Mouse (Mus musculus): ENCODE data around the gene Slc6a16. TPM values are rescaled to one million over a fixed set of nuclear protein-coding genes. Genes with fewer than 3 reads are reported as not detected.

Gene Slc6a16
- polyA plus RNA-seq, 1 experiment, result not detected

DNA sequence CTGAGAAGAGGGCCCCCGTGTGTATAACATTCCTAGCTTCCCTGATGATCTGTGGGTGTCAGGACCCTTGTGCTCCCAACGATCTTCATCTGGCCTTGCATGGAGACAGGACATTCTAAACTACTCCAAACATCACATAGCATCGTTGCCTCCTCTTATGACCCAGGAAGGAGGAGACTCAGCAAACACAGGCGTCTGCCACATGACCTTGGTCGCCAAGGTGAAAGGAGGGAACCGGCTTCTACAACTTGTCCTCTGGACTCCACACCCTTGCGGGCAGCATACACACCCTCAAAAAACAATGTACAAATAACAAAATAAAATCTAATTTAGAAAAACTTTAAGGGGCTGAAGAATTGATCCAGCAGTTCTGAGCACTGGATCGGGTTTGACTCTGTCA is 71.1 kb downstream of the Slc6a16 start:
- Histone ChIP-seq H3K4me3 (ENCODE audit: insufficient read depth, low read depth, low read length) (no peak overlapping the region), H3K27ac (ENCODE audit: insufficient read depth, low read depth, low read length) (no peak overlapping the region), H3K4me1 (ENCODE audit: control insufficient read depth, insufficient read depth, low read length) (peaks cover 7% of the 10 kb centered on the region; the same call in 1 of the 2 replicates)
- TF ChIP-seq CTCF (IDR thresholded peaks at IDR 0.05; ENCODE audit: insufficient read depth, low read depth, low read length) (no peak), POLR2A (IDR thresholded peaks at IDR 0.05; ENCODE audit: insufficient read depth, low read depth, low read length) (no peak)
- 85% methylated on average over 8 of the region's 8 CpGs for WGBS

DNA sequence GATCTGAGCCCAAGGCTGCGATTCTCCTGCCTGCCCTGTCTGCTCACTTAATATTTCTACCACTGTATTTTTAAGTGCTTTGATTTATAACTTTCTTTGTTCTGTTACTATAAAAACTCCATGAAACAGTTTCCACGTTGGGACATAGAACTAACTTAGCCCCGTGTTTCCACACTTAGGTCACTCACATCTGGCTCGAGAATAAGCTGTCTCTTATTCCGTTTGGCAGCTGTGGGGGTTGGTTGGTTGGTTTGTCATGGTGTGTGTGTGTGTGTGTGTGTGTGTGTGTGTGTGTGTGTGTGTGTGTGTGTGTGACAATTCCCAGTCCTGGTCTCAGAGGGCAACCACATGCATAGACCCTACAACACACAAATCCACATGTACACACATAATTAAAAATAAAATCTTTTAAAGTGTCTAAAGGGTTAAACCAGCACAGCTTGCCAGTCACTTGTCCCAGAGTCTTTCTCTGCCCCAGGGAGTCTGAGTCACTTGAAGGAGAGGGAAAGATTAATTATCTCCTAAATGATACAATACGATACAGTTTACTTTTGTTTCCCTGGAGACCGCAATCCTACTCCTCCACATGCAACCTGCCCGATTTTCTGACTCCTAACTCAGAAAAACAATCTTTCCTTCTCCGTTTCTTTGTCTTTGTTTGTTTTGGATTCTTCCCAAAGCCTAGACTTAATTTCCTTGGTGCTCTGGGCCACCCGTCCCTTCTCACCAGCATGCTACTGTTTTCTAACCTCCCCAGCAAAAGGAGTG is 72.0 kb downstream of the Slc6a16 start:
- H3K4me1 ChIP-seq (ENCODE audit: control insufficient read depth, insufficient read depth, low read length), result peaks cover 7% of the 10 kb centered on the region; the same call in 1 of the 2 replicates
- 25% methylated on average over 10 of the region's 10 CpGs for WGBS
- H3K27ac ChIP-seq (ENCODE audit: insufficient read depth, low read depth, low read length), result no peak overlapping the region
- no peak overlapping the region for H3K4me3 ChIP-seq (ENCODE audit: insufficient read depth, low read depth, low read length)
- TF ChIP-seq POLR2A (IDR thresholded peaks at IDR 0.05; ENCODE audit: insufficient read depth, low read depth, low read length) (no peak), CTCF (IDR thresholded peaks at IDR 0.05; ENCODE audit: insufficient read depth, low read depth, low read length) (no peak)

DNA sequence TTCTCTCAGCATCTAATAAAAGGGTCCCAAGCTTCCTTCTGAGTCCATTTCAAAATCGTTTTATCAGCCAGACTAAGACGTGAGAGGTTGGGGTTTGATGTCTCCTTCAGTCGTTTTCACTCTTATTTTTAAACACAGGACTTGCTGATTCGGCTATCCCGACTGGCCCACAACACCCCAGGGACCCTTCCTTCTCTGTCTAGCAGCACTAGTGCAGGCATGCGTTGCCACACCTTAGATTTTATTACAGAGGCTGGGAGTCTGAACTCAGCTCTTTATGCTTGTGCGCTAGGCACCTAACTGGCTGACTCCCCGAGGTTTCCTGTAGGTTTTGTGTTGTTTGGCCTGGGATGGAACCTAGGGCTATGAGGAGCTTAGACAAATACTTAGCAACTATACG is 72.6 kb downstream of the Slc6a16 start:
- WGBS, result 35% methylated on average over 9 of the region's 9 CpGs
- H3K27ac ChIP-seq (ENCODE audit: insufficient read depth, low read depth, low read length), result no peak overlapping the region

DNA sequence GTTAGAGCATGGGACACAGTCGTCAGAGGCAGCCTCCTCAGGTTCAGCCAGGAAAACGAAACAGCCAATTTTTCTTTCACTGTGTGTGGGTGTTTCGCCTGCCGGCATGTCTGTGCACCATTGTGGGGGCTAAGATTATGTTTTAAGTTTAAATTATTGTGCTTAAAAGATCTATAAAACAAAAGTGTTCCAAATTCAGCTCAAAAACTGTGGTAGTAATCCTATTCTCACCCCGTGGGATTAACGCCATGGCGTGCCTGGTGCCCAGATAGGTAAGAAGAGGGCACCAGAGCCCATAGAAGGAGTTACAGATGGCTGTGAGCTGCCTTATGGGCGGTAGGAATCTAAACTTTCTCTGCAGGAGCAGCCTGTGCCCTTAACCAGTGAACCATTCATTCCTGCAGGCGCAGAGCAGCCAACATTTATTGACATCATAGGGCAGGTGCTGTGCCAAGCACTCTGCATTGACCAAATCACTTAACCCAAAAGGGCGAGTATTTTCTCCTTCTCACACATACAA is 74.4 kb downstream of the Slc6a16 start:
- H3K27ac ChIP-seq (ENCODE audit: insufficient read depth, low read depth, low read length), result no peak overlapping the region
- WGBS, result 59% methylated on average over 10 of the region's 10 CpGs

More for the DNA sequence above, 72.6 kb downstream of the Slc6a16 start:
- no peak for TF ChIP-seq CTCF (IDR thresholded peaks at IDR 0.05; ENCODE audit: insufficient read depth, low read depth, low read length)
- TF ChIP-seq POLR2A (IDR thresholded peaks at IDR 0.05; ENCODE audit: insufficient read depth, low read depth, low read length), result no peak
- no peak overlapping the region for H3K4me3 ChIP-seq (ENCODE audit: insufficient read depth, low read depth, low read length)
- H3K4me1 ChIP-seq (ENCODE audit: control insufficient read depth, insufficient read depth, low read length), result peaks cover 7% of the 10 kb centered on the region; the same call in 1 of the 2 replicates

DNA sequence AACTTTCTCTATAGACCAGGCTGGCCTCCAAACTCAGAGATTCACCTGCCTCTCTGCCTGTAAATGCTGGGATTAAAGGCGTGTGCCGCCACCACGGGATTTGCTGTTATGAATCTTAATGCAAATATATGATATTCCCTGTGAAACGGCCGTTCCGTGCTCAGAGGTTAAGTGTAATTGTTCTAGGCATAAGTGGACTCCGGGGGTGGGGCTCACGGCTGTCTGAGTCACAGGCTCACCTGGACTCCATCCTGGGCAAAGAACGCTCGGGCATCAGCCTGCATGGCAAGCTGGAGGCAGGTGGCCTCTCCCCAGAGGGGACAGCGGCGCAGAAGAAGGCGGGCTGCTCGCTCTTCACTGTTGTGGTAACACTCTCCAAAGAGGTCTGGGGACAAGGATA is 75.7 kb downstream of the Slc6a16 start:
- Histone ChIP-seq H3K4me1 (ENCODE audit: control insufficient read depth, insufficient read depth, low read length) (peaks cover 7% of the 10 kb centered on the region; the same call in 1 of the 2 replicates), H3K27ac (ENCODE audit: insufficient read depth, low read depth, low read length) (no peak overlapping the region), H3K4me3 (ENCODE audit: insufficient read depth, low read depth, low read length) (no peak overlapping the region)
- WGBS, result 97% methylated on average over 14 of the region's 14 CpGs
- TF ChIP-seq POLR2A (IDR thresholded peaks at IDR 0.05; ENCODE audit: insufficient read depth, low read depth, low read length) (no peak), CTCF (IDR thresholded peaks at IDR 0.05; ENCODE audit: insufficient read depth, low read depth, low read length) (no peak)

More for the DNA sequence above, 74.4 kb downstream of the Slc6a16 start:
- TF ChIP-seq CTCF (IDR thresholded peaks at IDR 0.05; ENCODE audit: insufficient read depth, low read depth, low read length), result no peak
- no peak for TF ChIP-seq POLR2A (IDR thresholded peaks at IDR 0.05; ENCODE audit: insufficient read depth, low read depth, low read length)
- H3K4me1 ChIP-seq (ENCODE audit: control insufficient read depth, insufficient read depth, low read length), result peaks cover 7% of the 10 kb centered on the region; the same call in 1 of the 2 replicates
- no peak overlapping the region for H3K4me3 ChIP-seq (ENCODE audit: insufficient read depth, low read depth, low read length)

DNA sequence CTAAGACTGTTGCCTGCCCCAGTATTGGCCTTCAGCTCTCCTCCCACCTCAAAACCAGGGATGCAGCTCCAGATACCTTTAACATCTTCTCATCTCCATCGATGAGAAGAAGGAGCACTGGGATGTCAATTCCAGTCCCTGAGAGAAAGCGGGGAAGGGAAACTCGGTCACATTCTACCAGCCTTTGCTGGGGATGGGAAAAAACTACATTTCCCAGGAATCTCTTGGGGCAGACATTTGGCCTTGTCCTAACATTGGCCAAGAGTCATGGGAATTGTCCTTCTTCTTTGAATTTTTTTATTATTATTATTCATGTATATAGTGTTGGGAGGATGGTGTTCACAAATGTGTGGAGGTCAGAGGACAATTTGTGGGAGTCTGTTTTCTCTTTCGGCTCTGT is 81.4 kb downstream of the Slc6a16 start:
- Histone ChIP-seq H3K4me1 (ENCODE audit: control insufficient read depth, insufficient read depth, low read length) (no peaks in the 10 kb centered on the region), H3K4me3 (ENCODE audit: insufficient read depth, low read depth, low read length) (no peak overlapping the region), H3K27ac (ENCODE audit: insufficient read depth, low read depth, low read length) (no peak overlapping the region)
- TF ChIP-seq POLR2A (IDR thresholded peaks at IDR 0.05; ENCODE audit: insufficient read depth, low read depth, low read length) (no peak), CTCF (IDR thresholded peaks at IDR 0.05; ENCODE audit: insufficient read depth, low read depth, low read length) (no peak)
- 92% methylated on average over 4 of the region's 4 CpGs for WGBS

Other genes with a start within 250 kb of the Slc6a16 start
- gene Irf3, start 243.4 kb upstream of the Slc6a16 start, polyA plus RNA-seq (2012; ENCODE audit: insufficient read depth, insufficient read length, low replicate concordance, missing spikeins), result not detected in 2 replicates
- gene Bcl2l12, start 242.4 kb upstream of the Slc6a16 start, polyA plus RNA-seq (2012; ENCODE audit: insufficient read depth, insufficient read length, low replicate concordance, missing spikeins), result not detected in 2 replicates
- gene Scaf1, start 224.7 kb upstream of the Slc6a16 start, polyA plus RNA-seq (2012; ENCODE audit: insufficient read depth, insufficient read length, low replicate concordance, missing spikeins), result not detected in 2 replicates
- not detected in 2 replicates for gene Rras, start 223.1 kb upstream of the Slc6a16 start, polyA plus RNA-seq (2012; ENCODE audit: insufficient read depth, insufficient read length, low replicate concordance, missing spikeins)
- gene Prr12, start 188.2 kb upstream of the Slc6a16 start, polyA plus RNA-seq (2012; ENCODE audit: insufficient read depth, insufficient read length, low replicate concordance, missing spikeins), result not detected in 2 replicates
- gene Nosip, start 178.7 kb upstream of the Slc6a16 start, polyA plus RNA-seq (2012; ENCODE audit: insufficient read depth, insufficient read length, low replicate concordance, missing spikeins), result not detected in 2 replicates
- gene Prrg2, start 178.4 kb upstream of the Slc6a16 start, polyA plus RNA-seq (2012; ENCODE audit: insufficient read depth, insufficient read length, low replicate concordance, missing spikeins), result not detected in 2 replicates
- gene Rcn3, start 148.9 kb upstream of the Slc6a16 start, polyA plus RNA-seq (2012; ENCODE audit: insufficient read depth, insufficient read length, low replicate concordance, missing spikeins), result not detected in 2 replicates
- gene Fcgrt, start 137.2 kb upstream of the Slc6a16 start, polyA plus RNA-seq (2012; ENCODE audit: insufficient read depth, insufficient read length, low replicate concordance, missing spikeins), result not detected in 2 replicates
- 657 TPM in 1 of 2 replicates, not detected in the other for gene Rps11, start 116.6 kb upstream of the Slc6a16 start, polyA plus RNA-seq (2012; ENCODE audit: insufficient read depth, insufficient read length, low replicate concordance, missing spikeins)
- 1,205 and 1,268 TPM in 2 replicates for gene Rpl13a, start 112.3 kb upstream of the Slc6a16 start, polyA plus RNA-seq (2012; ENCODE audit: insufficient read depth, insufficient read length, low replicate concordance, missing spikeins)
- gene Gm45713, start 104.9 kb upstream of the Slc6a16 start, polyA plus RNA-seq (2012; ENCODE audit: insufficient read depth, insufficient read length, low replicate concordance, missing spikeins), result not detected in 2 replicates
- not detected in 2 replicates for gene Flt3l, start 104.7 kb upstream of the Slc6a16 start, polyA plus RNA-seq (2012; ENCODE audit: insufficient read depth, insufficient read length, low replicate concordance, missing spikeins)
- not detected in 2 replicates for gene Pih1d1, start 86.8 kb upstream of the Slc6a16 start, polyA plus RNA-seq (2012; ENCODE audit: insufficient read depth, insufficient read length, low replicate concordance, missing spikeins)
- not detected in 2 replicates for gene Aldh16a1, start 86.5 kb upstream of the Slc6a16 start, polyA plus RNA-seq (2012; ENCODE audit: insufficient read depth, insufficient read length, low replicate concordance, missing spikeins)
- gene Slc17a7, start 77.1 kb upstream of the Slc6a16 start, polyA plus RNA-seq (2012; ENCODE audit: insufficient read depth, insufficient read length, low replicate concordance, missing spikeins), result not detected in 2 replicates
- not detected in 2 replicates for gene Gfy, start 61.5 kb upstream of the Slc6a16 start, polyA plus RNA-seq (2012; ENCODE audit: insufficient read depth, insufficient read length, low replicate concordance, missing spikeins)
- not detected in 2 replicates for gene Pth2, start 60.1 kb upstream of the Slc6a16 start, polyA plus RNA-seq (2012; ENCODE audit: insufficient read depth, insufficient read length, low replicate concordance, missing spikeins)
- gene Ccdc155, start 36.2 kb upstream of the Slc6a16 start, polyA plus RNA-seq (2012; ENCODE audit: insufficient read depth, insufficient read length, low replicate concordance, missing spikeins), result not detected in 2 replicates
- not detected in 2 replicates for gene Dkkl1, start 28.9 kb upstream of the Slc6a16 start, polyA plus RNA-seq (2012; ENCODE audit: insufficient read depth, insufficient read length, low replicate concordance, missing spikeins)
- gene Tead2, start 25.3 kb upstream of the Slc6a16 start, polyA plus RNA-seq (2012; ENCODE audit: insufficient read depth, insufficient read length, low replicate concordance, missing spikeins), result not detected in 2 replicates
- not detected in 2 replicates for gene Cd37, start 2.0 kb upstream of the Slc6a16 start, polyA plus RNA-seq (2012; ENCODE audit: insufficient read depth, insufficient read length, low replicate concordance, missing spikeins)
- gene Slc6a21, start 36.4 kb downstream of the Slc6a16 start, polyA plus RNA-seq (2012; ENCODE audit: insufficient read depth, insufficient read length, low replicate concordance, missing spikeins), result not detected in 2 replicates
- gene Trpm4, start 92.7 kb downstream of the Slc6a16 start, polyA plus RNA-seq (2012; ENCODE audit: insufficient read depth, insufficient read length, low replicate concordance, missing spikeins), result not detected in 2 replicates
- gene Hrc, start 94.2 kb downstream of the Slc6a16 start, polyA plus RNA-seq (2012; ENCODE audit: insufficient read depth, insufficient read length, low replicate concordance, missing spikeins), result not detected in 2 replicates
- gene Ppfia3, start 125.9 kb downstream of the Slc6a16 start, polyA plus RNA-seq (2012; ENCODE audit: insufficient read depth, insufficient read length, low replicate concordance, missing spikeins), result not detected in 2 replicates
- gene Lin7b, start 129.5 kb downstream of the Slc6a16 start, polyA plus RNA-seq (2012; ENCODE audit: insufficient read depth, insufficient read length, low replicate concordance, missing spikeins), result not detected in 2 replicates
- gene Snrnp70, start 154.7 kb downstream of the Slc6a16 start, polyA plus RNA-seq (2012; ENCODE audit: insufficient read depth, insufficient read length, low replicate concordance, missing spikeins), result 1,039 and 1,720 TPM in 2 replicates
- gene Kcna7, start 164.6 kb downstream of the Slc6a16 start, polyA plus RNA-seq (2012; ENCODE audit: insufficient read depth, insufficient read length, low replicate concordance, missing spikeins), result not detected in 2 replicates
- gene Ntf5, start 172.6 kb downstream of the Slc6a16 start, polyA plus RNA-seq (2012; ENCODE audit: insufficient read depth, insufficient read length, low replicate concordance, missing spikeins), result not detected in 2 replicates
- not detected in 2 replicates for gene Lhb, start 179.7 kb downstream of the Slc6a16 start, polyA plus RNA-seq (2012; ENCODE audit: insufficient read depth, insufficient read length, low replicate concordance, missing spikeins)
- gene Gys1, start 193.8 kb downstream of the Slc6a16 start, polyA plus RNA-seq (2012; ENCODE audit: insufficient read depth, insufficient read length, low replicate concordance, missing spikeins), result not detected in 2 replicates
- not detected in 2 replicates for gene Ruvbl2, start 197.0 kb downstream of the Slc6a16 start, polyA plus RNA-seq (2012; ENCODE audit: insufficient read depth, insufficient read length, low replicate concordance, missing spikeins)
- 553 and 835 TPM in 2 replicates for gene Ftl1, start 218.8 kb downstream of the Slc6a16 start, polyA plus RNA-seq (2012; ENCODE audit: insufficient read depth, insufficient read length, low replicate concordance, missing spikeins)
- gene Bax, start 225.8 kb downstream of the Slc6a16 start, polyA plus RNA-seq (2012; ENCODE audit: insufficient read depth, insufficient read length, low replicate concordance, missing spikeins), result not detected in 2 replicates
- not detected in 2 replicates for gene Tulp2, start 240.8 kb downstream of the Slc6a16 start, polyA plus RNA-seq (2012; ENCODE audit: insufficient read depth, insufficient read length, low replicate concordance, missing spikeins)
- gene Gm45808, start 245.7 kb downstream of the Slc6a16 start, polyA plus RNA-seq (2012; ENCODE audit: insufficient read depth, insufficient read length, low replicate concordance, missing spikeins), result not detected in 2 replicates
- gene Dhdh, start 247.7 kb downstream of the Slc6a16 start, polyA plus RNA-seq (2012; ENCODE audit: insufficient read depth, insufficient read length, low replicate concordance, missing spikeins), result not detected in 2 replicates